Mouse (Mus musculus): ENCODE measurements around the gene Mnat1.
A peak's percentile ranks its signal among the peaks of the same experiment; 100 is the strongest.

Mnat1 gene

GRCm38 (mm10) chr12:73231552-73231951 is 108.0 kb downstream of the Mnat1 start:
- DNase-seq (ENCODE audit: low read depth, low spot score), result no peak

GRCm38 (mm10) chr12:73232586-73232985 is 109.1 kb downstream of the Mnat1 start:
- no peak for DNase-seq (ENCODE audit: low read depth, low spot score)

GRCm38 (mm10) chr12:73241960-73242359 is 118.4 kb downstream of the Mnat1 start:
- DNase-seq (ENCODE audit: low read depth, low spot score), result peak; percentile 19

GRCm38 (mm10) chr12:73245687-73246086 is 122.2 kb downstream of the Mnat1 start:
- DNase-seq (ENCODE audit: low read depth, low spot score), result no peak

- no peak for DNase-seq (ENCODE audit: low read depth, low spot score)
Observed at GRCm38 (mm10) chr12:73255006-73255405, 131.5 kb downstream of the Mnat1 start.

GRCm38 (mm10) chr12:73259269-73259668 is 135.8 kb downstream of the Mnat1 start:
- DNase-seq (ENCODE audit: low read depth, low spot score), result no peak

GRCm38 (mm10) chr12:73260339-73260738 is 136.8 kb downstream of the Mnat1 start:
- DNase-seq (ENCODE audit: low read depth, low spot score), result no peak

- no peak for DNase-seq (ENCODE audit: low read depth, low spot score)
Observed at GRCm38 (mm10) chr12:73265381-73265978, 142.0 kb downstream of the Mnat1 start.

- no peak for DNase-seq (ENCODE audit: low read depth, low spot score)
Observed at GRCm38 (mm10) chr12:73266597-73266996, 143.1 kb downstream of the Mnat1 start.

- DNase-seq (ENCODE audit: low read depth, low spot score), result no peak
Observed at GRCm38 (mm10) chr12:73268497-73268896, 145.0 kb downstream of the Mnat1 start.

GRCm38 (mm10) chr12:73269531-73269930 is 146.0 kb downstream of the Mnat1 start:
- DNase-seq (ENCODE audit: low read depth, low spot score), result no peak

- no peak for DNase-seq (ENCODE audit: low read depth, low spot score)
Observed at GRCm38 (mm10) chr12:73269933-73270332, 146.4 kb downstream of the Mnat1 start.

GRCm38 (mm10) chr12:73274921-73275320 is 151.4 kb downstream of the Mnat1 start:
- DNase-seq (ENCODE audit: low read depth, low spot score), result no peak

GRCm38 (mm10) chr12:73286287-73287092 is 163.0 kb downstream of the Mnat1 start, which contains the start of the genes Trmt5 and Slc38a6:
TSS of gene Trmt5 (minus strand) at chr12:73286710.
TSS of gene Slc38a6 (plus strand) at chr12:73286779.
- DNase-seq (ENCODE audit: low read depth, low spot score), result peak; percentile 95

- peak; percentile 24 for DNase-seq (ENCODE audit: low read depth, low spot score)
Observed at GRCm38 (mm10) chr12:73287609-73288008, 164.1 kb downstream of the Mnat1 start.

GRCm38 (mm10) chr12:73288626-73289025 is 165.1 kb downstream of the Mnat1 start:
- no peak for DNase-seq (ENCODE audit: low read depth, low spot score)

- DNase-seq (ENCODE audit: low read depth, low spot score), result peak; percentile 38
Observed at GRCm38 (mm10) chr12:73294884-73295283, 171.4 kb downstream of the Mnat1 start.

GRCm38 (mm10) chr12:73295505-73296140 is 172.1 kb downstream of the Mnat1 start:
- DNase-seq (ENCODE audit: low read depth, low spot score), result no peak

- no peak for DNase-seq (ENCODE audit: low read depth, low spot score)
Observed at GRCm38 (mm10) chr12:73298621-73299020, 175.1 kb downstream of the Mnat1 start.

GRCm38 (mm10) chr12:73300531-73300930 is 177.0 kb downstream of the Mnat1 start:
- DNase-seq (ENCODE audit: low read depth, low spot score), result no peak

- no peak for DNase-seq (ENCODE audit: low read depth, low spot score)
Observed at GRCm38 (mm10) chr12:73304636-73305035, 181.1 kb downstream of the Mnat1 start.

GRCm38 (mm10) chr12:73307750-73308149 is 184.2 kb downstream of the Mnat1 start:
- DNase-seq (ENCODE audit: low read depth, low spot score), result no peak

All from R1 (cell line).